Mouse (Mus musculus) embryo, embryonic 11 days (tissue): ENCODE results near the gene Vdr.
A peak's percentile ranks its signal among the peaks of the same experiment; 100 is the strongest.
"Not testable (repeated sequence)": the region's sequence is repeated elsewhere in the genome, so short reads cannot be mapped to it uniquely, and the experiment has no call there.

Experiments
- DNase-seq: peaks from one replicate; pipeline ENCODE4 v3.0.0-alpha.2; 2015

Gene Vdr

GRCm38 (mm10) chr15:97875784-97876183 is 34.6 kb downstream of the Vdr start:
- DNase-seq = no peak

- no peak for DNase-seq
Measured at GRCm38 (mm10) chr15:97873717-97874116, 36.7 kb downstream of the Vdr start.

- no peak for DNase-seq
Measured at GRCm38 (mm10) chr15:97872161-97872560, 38.3 kb downstream of the Vdr start.

- no peak for DNase-seq
Measured at GRCm38 (mm10) chr15:97871055-97872030, 39.1 kb downstream of the Vdr start.

- not testable (repeated sequence) for DNase-seq
Measured at GRCm38 (mm10) chr15:97870116-97870515, 40.3 kb downstream of the Vdr start.

GRCm38 (mm10) chr15:97868985-97869384 is 41.4 kb downstream of the Vdr start:
- no peak for DNase-seq

- DNase-seq = no peak
Measured at GRCm38 (mm10) chr15:97865988-97866387, 44.4 kb downstream of the Vdr start.

- DNase-seq = no peak
Measured at GRCm38 (mm10) chr15:97865175-97865574, 45.3 kb downstream of the Vdr start.

- no peak for DNase-seq
Measured at GRCm38 (mm10) chr15:97864361-97865045, 45.9 kb downstream of the Vdr start.

- no peak for DNase-seq
Measured at GRCm38 (mm10) chr15:97863494-97863881, 46.9 kb downstream of the Vdr start.

- no peak for DNase-seq
Measured at GRCm38 (mm10) chr15:97862881-97863493, 47.4 kb downstream of the Vdr start.

GRCm38 (mm10) chr15:97860353-97860752 is 50.1 kb downstream of the Vdr start:
- DNase-seq = no peak

- no peak for DNase-seq
Measured at GRCm38 (mm10) chr15:97858431-97858830, 52.0 kb downstream of the Vdr start.

GRCm38 (mm10) chr15:97854551-97854950 is 55.9 kb downstream of the Vdr start:
- no peak for DNase-seq

- no peak for DNase-seq
Measured at GRCm38 (mm10) chr15:97854059-97854458, 56.4 kb downstream of the Vdr start.

- no peak for DNase-seq
Measured at GRCm38 (mm10) chr15:97852291-97852690, 58.1 kb downstream of the Vdr start.

- no peak for DNase-seq
Measured at GRCm38 (mm10) chr15:97851011-97851410, 59.4 kb downstream of the Vdr start.

GRCm38 (mm10) chr15:97850441-97850840 is 60.0 kb downstream of the Vdr start:
- DNase-seq = peak; percentile 72

GRCm38 (mm10) chr15:97849116-97849911 is 61.1 kb downstream of the Vdr start:
- peak; percentile 93 for DNase-seq

GRCm38 (mm10) chr15:97847866-97848265 is 62.6 kb downstream of the Vdr start:
- DNase-seq = no peak

GRCm38 (mm10) chr15:97847285-97847684 is 63.1 kb downstream of the Vdr start:
- DNase-seq = no peak

- DNase-seq = no peak
Measured at GRCm38 (mm10) chr15:97846121-97846882, 64.1 kb downstream of the Vdr start.
